Mouse (Mus musculus): ENCODE measurements at regions not wholly inside any gene's neighbourhood (a gene's known extent, or its start where the extent isn't known, plus 50 kb on each side); places are given as distances from the start of the nearest gene placed in this dataset.

DNA sequence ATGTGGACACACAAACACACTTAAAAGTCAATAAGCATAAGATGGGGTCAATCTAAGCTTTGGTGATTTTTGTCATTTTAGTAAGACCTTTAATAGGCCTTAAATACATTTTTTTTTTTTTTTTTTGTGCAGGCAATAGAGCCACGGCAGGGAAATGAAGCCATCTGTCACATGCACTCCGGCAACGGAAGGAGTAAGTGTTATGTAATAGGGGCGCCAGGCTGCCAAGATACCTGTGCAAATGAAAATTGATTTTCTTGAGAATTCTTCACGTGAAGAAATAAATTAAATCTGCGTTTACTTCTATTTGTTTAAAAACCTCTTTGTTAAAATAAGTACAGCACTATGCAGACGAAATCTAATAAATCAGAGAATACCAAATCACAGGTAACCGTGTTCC lies 54.6 kb upstream of the Card11 start:
- no peak for DNase-seq (ENCODE audit: low spot score)

DNA sequence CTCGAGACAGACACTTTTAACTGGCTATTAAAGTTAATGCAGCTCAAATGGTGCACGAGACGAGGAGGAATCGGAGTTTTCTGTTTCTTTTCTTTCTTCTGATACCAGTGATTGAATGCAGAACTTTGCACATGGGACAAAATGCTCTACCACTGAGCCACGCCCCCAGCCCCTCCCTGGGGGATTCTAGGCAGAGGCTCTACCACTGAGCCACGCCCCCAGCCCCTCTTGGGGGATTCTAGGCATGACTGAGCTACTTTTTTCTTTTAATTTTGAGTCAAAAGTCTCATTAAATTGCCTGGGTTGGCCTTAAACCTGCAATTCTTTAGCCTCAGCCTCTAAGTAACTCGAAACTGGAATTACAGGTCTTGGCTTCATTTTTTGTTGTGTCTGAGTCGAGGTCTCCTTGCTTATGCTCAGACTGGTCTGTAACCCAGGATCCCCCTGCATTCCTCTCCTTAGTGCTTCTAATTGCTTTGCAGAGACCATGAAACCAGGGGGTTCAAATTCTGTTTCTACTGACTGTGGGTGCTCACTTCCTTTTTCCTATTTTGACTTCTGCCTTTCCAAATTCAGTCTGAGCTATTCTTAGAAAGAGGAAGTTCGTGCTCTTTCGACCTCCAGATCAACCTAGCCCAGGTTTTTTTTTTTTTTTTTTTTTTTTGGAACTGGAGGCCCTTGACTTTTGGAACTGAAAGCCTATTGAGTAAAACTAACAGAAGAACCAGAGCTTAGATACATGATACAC lies 55.4 kb upstream of the Card11 start:
- DNase-seq (ENCODE audit: low spot score) = no peak

DNA sequence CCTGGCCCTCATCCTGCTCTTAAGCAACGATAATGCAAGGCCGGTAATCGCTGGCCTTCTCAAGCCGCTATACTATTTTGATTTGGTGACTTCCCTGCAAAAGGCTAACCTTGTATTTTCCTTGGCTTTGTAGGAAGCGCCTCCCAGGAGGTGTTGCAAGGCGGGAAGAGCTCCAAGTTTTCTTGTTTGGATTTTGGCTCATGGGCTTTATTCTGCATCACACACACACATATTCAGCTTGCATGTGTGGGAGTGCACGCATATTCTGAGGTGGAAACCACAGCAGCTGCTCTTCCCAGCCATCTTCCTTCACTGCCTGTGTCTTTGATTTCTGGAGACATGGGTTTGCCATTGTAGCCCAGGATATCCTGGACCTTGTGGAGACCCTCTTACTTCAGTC lies 57.8 kb upstream of the Card11 start:
- DNase-seq (ENCODE audit: low spot score) = no peak

DNA sequence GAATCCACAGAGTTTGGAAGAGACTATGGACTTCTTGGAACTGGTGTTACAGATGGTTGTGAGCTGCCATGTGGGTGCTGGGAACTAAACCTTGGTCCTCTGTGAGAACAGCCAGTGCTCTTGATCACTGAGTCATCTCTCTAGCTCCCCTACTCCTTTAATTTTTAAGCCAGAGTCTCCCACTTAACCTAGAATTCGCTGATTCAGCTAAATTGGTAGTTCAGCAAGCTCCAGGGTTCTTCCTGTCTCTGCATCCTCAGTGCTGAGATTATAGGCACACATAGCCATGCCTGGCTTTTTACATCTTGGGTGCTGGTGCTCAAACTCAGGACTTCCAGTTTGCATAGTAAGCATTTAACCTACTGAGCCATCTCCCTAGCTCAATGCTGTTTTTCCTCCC lies 58.5 kb upstream of the Card11 start:
- DNase-seq (ENCODE audit: low spot score) = no peak

DNA sequence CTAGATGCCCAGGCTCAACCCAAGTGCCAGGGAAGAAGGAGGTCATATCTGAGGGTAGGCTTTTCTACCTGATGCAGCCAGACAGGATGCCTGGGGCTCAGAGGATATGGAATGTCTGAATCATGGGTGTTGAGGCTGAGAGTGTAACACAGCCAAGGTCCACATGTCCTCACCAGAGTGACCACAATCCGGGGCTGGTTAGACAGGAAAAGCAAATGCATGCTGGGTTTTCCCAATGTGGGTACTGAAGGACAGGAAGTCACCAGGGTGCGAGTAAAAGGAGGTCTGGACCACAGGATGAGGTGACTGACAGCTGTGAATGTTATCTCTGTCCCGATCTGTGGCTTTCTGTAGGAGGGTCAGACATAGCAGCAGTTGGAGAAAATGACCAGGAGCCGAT lies 61.8 kb upstream of the Card11 start:
- no peak for DNase-seq (ENCODE audit: low spot score)

DNA sequence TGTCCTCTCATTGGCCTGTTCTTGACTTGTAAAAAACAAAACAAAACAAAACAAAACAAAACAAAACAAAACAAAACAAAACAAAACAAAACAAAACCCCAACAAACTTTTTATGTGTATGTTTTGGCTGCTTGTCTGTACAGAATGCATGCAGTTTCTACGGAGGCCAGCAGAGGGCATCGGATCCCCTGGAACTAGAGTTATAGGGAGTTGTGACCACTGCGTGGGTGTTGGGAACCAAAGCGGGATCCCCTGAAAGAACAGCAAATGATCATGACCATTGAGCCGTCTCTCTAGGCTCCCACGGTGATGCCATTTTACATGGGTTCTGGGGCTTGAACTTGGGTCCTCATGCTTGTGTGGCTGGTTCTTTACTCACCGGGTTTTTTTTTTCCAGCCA lies 67.2 kb upstream of the Card11 start:
- no peak for DNase-seq (ENCODE audit: low spot score)

DNA sequence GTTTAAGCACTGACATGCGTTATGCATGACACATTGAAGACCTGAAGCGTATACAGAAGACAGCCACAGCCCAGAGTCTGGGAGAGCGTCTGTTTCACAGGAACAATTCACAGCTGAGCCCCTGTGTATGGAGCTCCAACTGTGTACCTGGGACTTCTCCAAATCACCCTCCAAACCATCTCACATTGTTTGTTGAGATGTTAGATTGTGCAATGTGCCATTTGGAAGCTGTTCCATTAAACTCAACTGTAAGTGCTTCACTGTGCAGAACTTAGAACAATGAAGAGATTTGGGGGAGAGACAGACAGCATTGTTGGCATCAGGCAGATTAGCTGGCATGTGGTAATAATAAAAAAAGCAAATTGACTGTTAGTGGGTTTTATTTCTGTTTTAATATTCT lies 74.1 kb upstream of the Card11 start:
- no peak for DNase-seq (ENCODE audit: low spot score)

DNA sequence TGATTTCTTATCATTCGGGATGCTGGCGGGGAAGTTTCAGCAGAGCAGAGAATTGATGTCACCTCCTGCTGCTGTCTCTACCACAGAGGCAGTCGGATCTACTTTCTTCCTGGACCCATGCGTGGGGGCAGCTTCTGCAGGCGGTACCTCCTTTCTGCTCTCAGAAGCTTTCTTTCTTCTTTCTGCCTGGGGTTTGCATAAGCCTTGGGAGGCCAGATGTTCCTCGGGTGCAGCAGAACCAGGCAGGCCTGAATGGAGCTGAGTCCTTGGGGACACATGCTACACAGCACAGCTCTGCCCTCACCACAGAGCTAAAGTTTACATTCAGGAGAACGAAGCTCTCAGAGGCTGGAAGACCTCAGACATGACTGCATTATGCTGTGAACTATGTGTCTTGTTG lies 75.8 kb upstream of the Card11 start:
- DNase-seq (ENCODE audit: low spot score) = no peak

DNA sequence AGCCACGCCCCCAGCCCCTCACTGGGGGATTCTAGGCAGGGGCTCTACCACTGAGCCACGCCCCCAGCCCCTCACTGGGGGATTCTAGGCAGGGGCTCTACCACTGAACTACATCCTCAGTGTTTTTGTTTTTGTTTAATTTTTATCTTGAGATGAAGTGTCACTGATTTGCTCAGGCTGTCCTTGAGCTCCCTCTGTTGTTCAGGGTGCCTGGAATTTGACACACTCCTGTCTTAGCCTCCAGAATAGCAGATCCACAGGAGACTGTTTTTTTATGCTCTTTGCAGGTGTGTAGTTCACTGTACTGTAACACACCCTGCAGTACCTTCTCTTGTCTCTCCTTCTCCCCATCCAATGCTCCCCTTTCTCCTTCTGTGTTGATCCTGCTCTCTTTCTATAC lies 76.6 kb upstream of the Card11 start:
- DNase-seq (ENCODE audit: low spot score) = no peak

DNA sequence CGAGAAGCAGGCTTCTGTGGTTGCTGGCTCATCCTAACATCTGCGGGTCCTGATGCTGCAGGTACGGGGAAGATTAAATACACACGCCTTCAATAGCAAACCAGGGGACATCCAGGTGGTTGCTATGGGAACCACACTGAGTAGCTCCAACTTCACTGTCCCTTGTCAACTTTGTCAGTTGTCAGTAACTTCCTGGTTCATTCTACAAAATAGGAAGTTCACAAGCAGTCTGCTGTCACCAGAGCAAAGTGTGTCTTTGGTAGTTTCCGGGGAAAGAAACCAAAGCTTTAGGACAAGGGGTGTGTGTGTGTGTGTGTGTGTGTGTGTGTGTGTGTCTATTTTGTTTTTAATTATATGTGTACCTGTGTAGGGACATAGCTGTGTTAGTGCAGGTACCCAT lies 80.5 kb upstream of the Card11 start:
- no peak for DNase-seq (ENCODE audit: low spot score)

DNA sequence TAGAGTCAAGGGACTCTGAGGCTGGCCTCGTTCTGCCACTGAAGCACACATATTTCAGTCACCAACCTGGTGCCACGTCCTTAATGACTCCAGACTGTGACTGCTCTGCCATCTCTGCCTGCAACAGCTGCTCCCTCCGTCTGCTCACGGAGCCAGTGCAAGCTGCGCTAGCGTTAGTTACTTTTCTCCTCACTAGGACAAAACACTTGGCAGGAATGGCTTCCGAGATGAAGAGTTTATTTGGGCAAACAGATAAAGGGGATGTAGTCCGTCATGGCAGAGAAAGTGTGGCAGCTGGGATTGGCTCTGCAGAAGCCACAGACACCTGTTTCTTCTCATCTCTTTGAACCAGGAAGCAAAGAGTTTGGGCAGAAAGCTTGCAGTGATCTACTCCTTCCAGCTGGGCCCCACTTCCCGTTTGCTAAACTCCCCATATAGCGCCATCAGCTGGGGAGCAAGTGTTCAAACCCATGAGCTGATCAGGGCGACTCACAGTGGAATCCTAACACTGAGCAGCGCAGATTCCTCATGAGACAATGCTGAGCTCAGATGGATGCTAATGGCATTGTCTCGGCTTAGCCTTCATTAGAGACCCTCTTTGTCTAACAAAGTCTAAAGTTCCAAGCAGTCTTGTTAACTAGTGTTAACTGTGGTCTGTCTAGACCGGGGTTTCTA lies 83.8 kb upstream of the Card11 start:
- no peak for DNase-seq (ENCODE audit: low spot score)

DNA sequence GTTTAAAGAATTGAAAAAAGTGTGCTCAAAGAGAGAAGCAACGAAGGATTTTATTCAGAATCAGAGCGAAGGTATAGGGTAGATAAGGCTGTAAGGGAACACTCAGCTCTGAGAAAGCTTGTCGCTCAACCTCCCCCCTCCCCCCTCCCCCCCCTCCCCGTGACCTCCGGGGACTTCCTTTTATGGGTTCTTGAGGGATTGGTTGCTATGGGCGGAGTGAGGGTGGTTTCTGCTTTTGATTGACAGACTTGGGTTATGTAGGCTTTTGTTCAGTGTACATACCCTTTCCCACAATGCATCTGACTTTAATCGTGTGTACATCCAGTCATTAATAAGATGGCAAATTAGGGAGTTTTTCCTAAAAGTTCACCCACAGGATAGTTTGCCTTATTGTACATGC lies 84.4 kb upstream of the Card11 start:
- DNase-seq (ENCODE audit: low spot score) = peak; percentile 18

DNA sequence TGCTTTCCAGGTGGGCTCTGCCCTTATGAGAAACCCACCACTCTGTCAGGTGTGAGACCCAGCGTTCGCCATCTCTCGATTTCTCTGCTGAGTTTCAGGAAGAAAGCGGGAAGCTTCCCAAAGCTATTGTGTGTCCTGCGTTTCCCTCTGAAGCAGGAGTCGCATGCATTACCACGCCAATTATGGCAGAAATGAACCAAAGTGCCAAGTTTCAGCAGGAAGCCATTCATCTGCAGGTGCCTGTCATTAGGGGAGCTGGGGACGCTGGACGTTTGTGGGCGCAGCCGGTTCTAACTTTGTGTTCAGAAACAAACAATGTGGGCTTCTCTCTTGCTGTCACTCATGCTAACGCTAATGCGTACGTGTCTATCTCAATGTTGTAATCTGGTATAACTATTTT lies 91.3 kb upstream of the Card11 start:
- no peak for DNase-seq (ENCODE audit: low spot score)

DNA sequence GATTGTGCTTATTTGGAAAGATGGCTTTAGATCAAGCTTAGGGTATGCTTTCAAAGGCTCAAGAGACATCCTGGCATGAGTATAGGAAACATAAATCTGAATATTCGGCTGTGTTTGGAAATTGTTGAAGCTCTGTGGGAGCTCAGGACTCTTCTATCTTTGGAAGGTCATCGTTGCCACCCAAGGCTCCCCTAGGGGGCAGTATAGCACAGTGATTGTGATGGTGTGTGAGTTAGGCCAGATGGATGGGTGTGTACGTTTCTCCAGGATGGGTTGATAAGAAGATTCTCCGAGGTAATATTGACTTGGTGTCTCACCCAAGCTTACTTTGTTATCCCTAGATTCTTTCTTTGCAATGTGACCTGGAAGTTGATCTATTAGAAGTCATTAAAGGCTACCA lies 93.3 kb upstream of the Card11 start:
- peak; percentile 67 for DNase-seq (ENCODE audit: low spot score)

DNA sequence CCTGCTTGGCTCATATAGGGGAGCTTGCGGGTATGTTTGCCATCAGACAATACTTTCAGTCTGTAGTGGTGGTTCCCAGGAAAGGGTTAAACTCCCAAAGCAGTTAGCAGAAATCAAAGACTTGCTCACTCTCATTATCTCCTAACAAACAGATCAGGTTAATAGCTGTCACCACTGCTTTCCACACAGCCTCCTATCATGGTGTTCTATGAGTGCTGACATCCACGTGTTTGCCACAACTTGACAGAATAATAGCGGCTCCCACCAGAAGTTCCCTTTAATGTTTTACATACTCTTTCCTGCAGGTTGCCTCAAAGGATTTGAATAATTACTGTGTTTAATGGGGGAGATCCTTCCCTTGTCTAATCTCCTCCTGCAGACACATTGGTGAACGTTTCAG lies 97.5 kb upstream of the Card11 start:
- peak; percentile 33 for DNase-seq (ENCODE audit: low spot score)

DNA sequence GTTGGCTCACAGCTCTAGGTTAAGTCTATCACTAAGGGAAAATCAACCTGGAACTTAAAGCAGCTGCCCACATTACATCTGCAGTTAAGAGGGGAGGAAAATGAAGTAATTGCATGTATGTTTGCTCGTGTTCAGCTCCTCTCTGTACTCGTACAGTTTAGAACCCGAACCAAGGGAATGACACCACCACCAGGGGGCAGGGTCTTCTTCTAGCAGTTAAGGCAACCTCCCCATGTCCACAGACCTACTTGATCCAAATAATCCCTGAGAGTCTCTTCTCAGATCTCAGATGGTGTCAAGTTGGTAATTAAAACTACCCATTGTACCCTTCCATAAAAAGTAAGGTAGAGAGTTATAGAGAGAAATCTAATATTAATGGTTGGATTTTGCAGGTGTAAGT lies 111.3 kb upstream of the Card11 start:
- peak; percentile 25 for DNase-seq (ENCODE audit: low spot score)

DNA sequence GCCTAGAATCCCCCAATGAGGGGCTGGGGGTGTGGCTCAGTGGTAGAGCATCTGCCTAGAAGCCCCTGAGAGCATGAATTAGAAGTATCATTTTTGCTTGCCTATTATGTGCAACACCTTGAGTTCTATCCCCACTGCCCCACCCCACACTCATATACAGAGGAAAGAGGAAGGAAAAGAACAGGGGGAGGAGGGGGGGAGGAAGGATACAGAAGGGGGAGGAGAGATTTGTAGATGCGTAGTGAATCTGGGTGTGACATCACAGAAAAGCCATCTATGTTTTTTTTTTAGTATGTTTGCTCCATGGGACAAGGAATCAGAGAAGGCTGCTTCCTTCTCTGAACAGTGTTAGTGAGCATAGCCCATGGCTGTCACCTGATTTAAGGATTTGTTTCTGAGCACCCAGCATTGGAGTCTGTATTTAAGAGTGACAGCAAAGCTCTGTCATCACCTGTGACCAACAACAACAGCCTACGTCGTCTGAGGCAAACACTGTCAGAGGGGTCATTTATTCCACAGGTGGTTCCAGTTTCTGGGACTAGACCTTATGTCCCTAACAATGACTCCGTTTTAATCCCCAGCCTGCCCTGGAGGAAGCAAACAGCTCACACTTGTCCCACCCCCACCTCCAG lies 115.0 kb upstream of the Card11 start:
- no peak for DNase-seq (ENCODE audit: low spot score)

DNA sequence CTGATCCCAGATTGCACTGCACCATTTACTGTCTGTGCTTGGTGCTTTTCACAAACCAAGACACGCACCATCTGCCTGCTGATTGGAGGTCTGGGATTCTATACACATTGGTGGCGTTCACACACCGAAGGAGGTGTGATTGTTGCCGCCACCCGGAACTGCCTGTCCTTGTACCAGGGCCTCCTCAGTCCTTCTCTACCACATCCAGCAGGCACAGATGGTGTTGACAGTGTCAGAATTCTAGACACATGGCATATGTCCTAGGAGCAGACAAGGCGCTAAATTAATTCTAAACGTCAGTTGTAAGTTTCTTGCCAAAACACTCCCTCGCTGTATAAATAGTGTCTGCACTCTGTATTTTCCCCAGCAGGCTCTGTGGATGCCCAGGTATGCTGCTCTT lies 115.6 kb upstream of the Card11 start:
- DNase-seq (ENCODE audit: low spot score) = no peak

DNA sequence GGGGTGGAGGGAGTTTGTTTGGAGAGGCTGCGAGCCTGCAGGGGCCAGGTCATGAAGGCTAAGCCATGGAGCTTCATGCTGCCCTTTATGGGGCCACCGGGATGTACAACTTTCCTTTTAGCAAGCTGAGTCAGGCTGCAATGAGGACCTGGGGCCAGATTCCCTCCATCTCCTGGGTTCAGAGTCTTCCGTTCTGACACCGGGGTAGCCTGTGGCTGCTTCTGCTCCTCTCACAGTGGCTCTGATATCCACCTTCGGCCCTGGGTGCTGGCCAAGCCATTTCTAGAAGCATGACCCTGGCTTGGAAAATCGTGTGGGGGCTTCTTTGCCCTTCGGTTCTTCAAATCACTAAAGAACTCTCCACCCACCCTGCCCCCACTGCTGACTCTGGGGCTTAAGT lies 115.4 kb upstream of the Sdk1 start:
- DNase-seq (ENCODE audit: low spot score) = no peak

DNA sequence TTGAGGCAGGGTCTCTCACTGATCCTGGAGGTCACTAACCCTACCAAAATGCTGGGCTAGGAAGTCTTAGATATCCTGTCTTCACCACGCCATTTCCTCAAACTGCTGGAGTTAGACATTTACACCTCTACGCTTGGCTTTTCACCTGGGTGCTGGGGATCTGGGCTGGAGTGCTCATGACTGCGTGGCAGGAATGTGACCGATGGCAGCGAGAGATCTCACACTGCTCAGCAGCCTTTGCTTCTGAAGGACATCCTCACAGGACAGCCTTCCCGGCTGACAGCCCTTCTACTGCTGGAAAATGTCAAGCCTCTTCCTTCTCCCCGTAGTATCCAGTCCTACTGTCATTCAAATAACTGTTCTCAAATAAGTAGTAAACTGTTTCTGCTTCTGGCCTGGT lies 114.8 kb upstream of the Sdk1 start:
- no peak for DNase-seq (ENCODE audit: low spot score)

DNA sequence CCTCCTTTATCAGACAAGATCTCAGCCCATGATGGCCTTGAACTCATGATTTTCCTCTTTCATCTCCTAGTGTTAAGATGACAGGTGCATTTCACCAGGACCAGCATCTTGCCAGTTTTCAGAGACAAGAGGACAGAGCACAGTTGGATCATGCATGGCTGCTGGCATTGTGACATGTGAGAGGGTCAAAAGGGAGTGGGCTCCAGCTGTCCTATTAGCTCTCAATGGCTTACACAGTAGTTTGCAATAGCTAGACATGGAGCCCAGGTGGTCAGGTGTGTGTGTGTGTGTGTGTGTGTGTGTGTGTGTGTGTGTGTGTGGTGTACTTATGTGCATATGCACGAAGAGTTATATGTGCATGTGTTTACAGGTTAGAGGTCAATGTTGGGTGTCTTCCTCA lies 110.3 kb upstream of the Sdk1 start:
- no peak for DNase-seq (ENCODE audit: low spot score)

DNA sequence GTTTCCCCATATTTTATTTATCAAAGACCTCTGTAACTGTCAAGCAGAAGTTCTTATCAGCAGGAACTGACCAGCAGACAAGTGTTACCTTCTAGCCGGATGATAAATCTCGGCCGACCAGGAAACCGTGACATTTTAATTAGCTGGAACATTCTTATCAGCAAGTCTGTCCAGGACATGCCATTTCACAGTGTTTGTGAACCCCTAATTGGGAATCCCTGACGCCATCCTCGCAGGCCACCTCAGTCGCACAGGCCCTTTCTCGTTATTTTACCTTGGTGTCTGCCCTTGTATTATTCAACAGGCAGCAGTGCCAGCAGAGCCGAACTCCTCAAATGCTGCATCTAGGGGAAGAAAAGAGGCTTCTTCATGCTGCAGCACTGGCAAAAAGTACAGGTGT lies 109.4 kb upstream of the Sdk1 start:
- DNase-seq (ENCODE audit: low spot score) = no peak

DNA sequence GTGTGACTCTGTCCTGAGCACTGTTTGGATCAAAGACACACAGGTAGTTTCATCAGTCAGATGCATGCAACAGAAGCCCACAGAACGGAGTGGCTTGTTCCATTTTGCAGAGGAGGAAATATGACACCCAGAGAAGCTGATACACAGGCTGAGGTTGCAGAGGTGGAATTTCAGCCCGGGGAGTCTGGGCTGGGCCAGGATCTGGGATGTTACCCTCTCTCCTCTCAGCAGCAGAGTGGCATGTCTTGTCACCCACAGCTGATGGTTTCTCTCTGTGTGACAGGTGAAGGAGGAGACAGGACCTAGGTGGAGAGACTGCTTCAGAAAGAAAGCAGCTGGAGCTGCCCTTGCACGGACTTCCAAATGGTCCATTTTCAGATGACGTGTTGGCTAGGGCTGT lies 105.1 kb upstream of the Sdk1 start:
- DNase-seq (ENCODE audit: low spot score) = no peak

DNA sequence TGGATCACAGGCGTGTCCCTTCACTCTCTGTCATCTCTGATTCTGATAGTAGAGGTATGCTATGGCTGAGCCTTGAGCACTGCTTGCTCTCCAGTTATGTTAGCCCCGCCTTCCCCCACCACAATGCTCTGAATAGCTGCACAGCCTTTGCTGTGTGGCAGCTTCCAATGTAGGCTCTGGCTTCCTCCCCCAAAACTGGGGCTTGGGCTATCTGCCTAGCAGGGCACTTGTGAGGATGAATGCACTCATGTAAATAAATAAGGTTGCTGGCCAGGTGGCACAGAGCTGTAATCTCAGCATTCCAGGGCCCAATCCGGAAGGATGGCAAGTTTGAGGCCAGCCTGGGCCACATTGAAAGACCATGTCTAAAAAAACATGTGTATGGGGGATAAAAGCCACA lies 103.6 kb upstream of the Sdk1 start:
- no peak for DNase-seq (ENCODE audit: low spot score)
